Mouse (Mus musculus) bone marrow macrophage, adult 2 months (primary cell): ENCODE results near the gene Arhgap42. TPM values are rescaled to one million over a fixed set of nuclear protein-coding genes. Genes with fewer than 3 reads are reported as not detected.

Experiments used
- H3K27ac ChIP-seq: 2 replicates; pipeline ENCODE4 v1.5.1; 2012; ENCODE audit warnings: low read depth, low read length; ENCODE audit not compliant: insufficient read depth
- H3K4me1 ChIP-seq: 2 replicates; pipeline ENCODE4 v1.6.1; 2012; ENCODE audit warnings: low read length; ENCODE audit not compliant: control insufficient read depth, insufficient read depth
- H3K4me3 ChIP-seq: 2 replicates; pipeline ENCODE4 v1.5.1; 2012; ENCODE audit warnings: mild to moderate bottlenecking, low read length, moderate library complexity; ENCODE audit not compliant: insufficient read depth
- CTCF ChIP-seq: IDR thresholded peaks from 2 replicates; pipeline ENCODE4 v1.5.1; 2012; ENCODE audit warnings: low read depth, mild to moderate bottlenecking, low read length, moderate library complexity
- POLR2A ChIP-seq: IDR thresholded peaks from 2 replicates; pipeline ENCODE4 v1.6.1; 2012; ENCODE audit warnings: mild to moderate bottlenecking, low read depth, low read length, borderline replicate concordance
- polyA plus RNA-seq: library from polyadenylated mRNA; stranded (reverse); fragments of >200 nt; gene quantifications from 2 replicates; pipeline ENCODE4 v1.2.4, GENCODE M21; 2012; ENCODE audit not compliant: missing spikeins, insufficient read depth, insufficient read length

Gene Arhgap42
- polyA plus RNA-seq, 1 experiment, result not detected

DNA sequence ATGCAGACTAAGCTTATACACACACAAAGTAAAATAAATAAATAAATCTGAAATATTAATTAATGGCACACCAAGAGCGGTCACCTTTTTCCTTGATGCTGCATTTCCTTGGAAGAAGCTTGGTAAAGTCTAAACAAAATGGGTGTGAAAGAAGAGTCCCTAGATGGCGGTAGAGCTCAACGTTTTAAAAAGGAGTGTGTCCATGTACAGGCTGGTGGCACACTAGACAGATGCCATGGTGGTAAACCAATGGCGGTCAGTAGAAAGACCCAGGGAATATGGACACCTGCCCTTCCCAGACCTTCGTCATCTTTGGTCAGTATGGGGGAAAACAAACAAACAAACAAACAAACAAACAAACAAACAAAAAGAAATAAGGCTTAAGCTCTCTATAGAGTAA, 187.7 kb downstream of the Arhgap42 start:
- Histone ChIP-seq H3K4me1 (no peaks in the 10 kb centered on the region), H3K4me3 (no peak overlapping the region), H3K27ac (no peak overlapping the region)
- no peak for TF ChIP-seq POLR2A
- no peak for TF ChIP-seq CTCF

DNA sequence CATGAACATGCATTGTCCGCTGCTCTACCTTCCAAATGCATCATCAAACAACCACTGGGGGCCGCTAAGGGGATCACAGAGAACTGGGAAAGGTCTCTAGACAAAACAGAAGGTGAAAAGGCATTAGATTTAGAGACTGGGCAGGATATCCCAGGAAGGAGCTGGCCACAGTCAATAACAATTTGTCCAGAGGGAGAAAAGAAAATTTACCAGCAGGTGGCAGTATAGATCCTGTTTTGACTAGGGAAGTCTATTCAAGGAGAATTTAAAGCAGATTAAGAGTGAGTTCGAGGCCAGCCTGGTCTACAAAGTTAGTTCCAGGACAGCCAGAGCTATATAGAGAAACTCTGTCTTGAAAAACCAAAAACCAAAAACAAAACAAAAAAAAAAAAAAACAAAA, 189.7 kb downstream of the Arhgap42 start:
- H3K27ac ChIP-seq, result no peak overlapping the region
- TF ChIP-seq POLR2A, result no peak

GRCm38 (mm10) chr9:9041009-9041408, 197.9 kb downstream of the Arhgap42 start:
- Histone ChIP-seq H3K27ac (no peak overlapping the region), H3K4me3 (no peak overlapping the region), H3K4me1 (no peaks in the 10 kb centered on the region)
- no peak for TF ChIP-seq CTCF
- TF ChIP-seq POLR2A, result no peak

More for the DNA sequence above, 189.7 kb downstream of the Arhgap42 start:
- no peak overlapping the region for H3K4me3 ChIP-seq
- no peaks in the 10 kb centered on the region for H3K4me1 ChIP-seq

GRCm38 (mm10) chr9:9037017-9037671, 201.8 kb downstream of the Arhgap42 start:
- Histone ChIP-seq H3K27ac (no peak overlapping the region), H3K4me3 (no peak overlapping the region), H3K4me1 (no peaks in the 10 kb centered on the region)
- TF ChIP-seq CTCF (no peak), POLR2A (no peak)

GRCm38 (mm10) chr9:9027904-9028303, 211.0 kb downstream of the Arhgap42 start:
- Histone ChIP-seq H3K4me1 (no peaks in the 10 kb centered on the region), H3K4me3 (no peak overlapping the region), H3K27ac (no peak overlapping the region)
- TF ChIP-seq POLR2A (no peak), CTCF (no peak)

DNA sequence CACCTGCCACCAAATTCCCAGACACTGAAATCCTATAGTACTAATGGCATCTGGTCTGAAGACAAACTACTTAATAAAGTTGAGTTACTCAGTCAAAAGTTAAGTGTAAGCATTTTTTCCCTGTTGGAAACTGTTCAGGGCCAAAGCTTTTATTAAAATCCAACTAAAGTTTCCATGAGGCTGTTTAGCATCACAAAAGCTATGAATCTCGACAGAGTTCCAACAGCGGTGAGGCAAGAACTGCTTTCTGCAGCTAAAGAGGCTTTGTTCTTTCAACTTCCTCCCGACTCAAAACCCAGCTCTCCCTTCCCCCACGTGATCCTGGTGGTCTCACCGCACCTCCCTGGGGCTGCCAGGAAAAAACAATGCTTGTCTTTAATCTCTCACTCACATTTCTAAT, 211.5 kb downstream of the Arhgap42 start:
- TF ChIP-seq CTCF, result no peak
- no peak for TF ChIP-seq POLR2A
- no peaks in the 10 kb centered on the region for H3K4me1 ChIP-seq
- H3K27ac ChIP-seq, result no peak overlapping the region
- no peak overlapping the region for H3K4me3 ChIP-seq

- H3K4me1 ChIP-seq, result no peaks in the 10 kb centered on the region
- H3K4me3 ChIP-seq, result no peak overlapping the region
- H3K27ac ChIP-seq, result no peak overlapping the region
- no peak for TF ChIP-seq CTCF
- TF ChIP-seq POLR2A, result no peak
Observed at GRCm38 (mm10) chr9:9015108-9015507, 223.8 kb downstream of the Arhgap42 start.

DNA sequence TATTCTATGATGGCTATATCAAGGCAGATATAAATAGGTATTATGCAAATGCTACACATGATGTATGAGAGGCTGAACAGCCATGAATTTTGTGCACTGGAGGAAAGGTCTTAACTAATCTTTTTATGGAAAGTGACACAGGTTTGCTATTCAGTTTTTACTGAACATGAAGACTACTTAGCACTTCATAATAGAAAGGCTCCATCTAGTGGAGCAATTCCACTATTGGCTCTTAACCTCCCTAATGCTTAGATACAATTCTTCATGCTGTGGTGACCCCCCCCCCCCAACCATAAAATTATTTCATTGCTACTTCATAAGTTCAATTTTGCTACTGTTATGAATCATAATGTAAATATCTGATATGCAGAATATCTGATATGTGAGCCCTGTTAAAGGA, 237.7 kb downstream of the Arhgap42 start:
- H3K4me1 ChIP-seq, result no peaks in the 10 kb centered on the region
- TF ChIP-seq POLR2A, result no peak
- no peak for TF ChIP-seq CTCF
- H3K27ac ChIP-seq, result no peak overlapping the region
- H3K4me3 ChIP-seq, result no peak overlapping the region

DNA sequence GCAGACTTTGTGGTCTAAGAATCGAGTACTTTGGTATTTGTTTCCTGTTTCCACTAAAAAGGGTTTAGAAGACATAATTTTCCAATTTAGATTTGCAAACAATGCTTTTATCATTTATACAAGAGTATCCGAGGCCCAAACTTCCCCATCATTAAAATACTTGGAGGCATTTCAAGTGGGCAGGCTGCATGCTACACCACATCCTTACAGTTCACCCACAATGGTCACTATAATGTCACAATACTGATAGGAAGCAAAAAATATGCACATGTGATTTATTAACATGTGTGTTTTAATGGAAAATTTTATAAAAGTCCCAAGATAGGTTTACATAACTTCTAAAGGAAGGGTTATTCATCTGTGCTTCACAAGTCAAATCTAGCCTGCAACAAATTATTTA, 242.4 kb downstream of the Arhgap42 start:
- H3K4me1 ChIP-seq, result no peaks in the 10 kb centered on the region

DNA sequence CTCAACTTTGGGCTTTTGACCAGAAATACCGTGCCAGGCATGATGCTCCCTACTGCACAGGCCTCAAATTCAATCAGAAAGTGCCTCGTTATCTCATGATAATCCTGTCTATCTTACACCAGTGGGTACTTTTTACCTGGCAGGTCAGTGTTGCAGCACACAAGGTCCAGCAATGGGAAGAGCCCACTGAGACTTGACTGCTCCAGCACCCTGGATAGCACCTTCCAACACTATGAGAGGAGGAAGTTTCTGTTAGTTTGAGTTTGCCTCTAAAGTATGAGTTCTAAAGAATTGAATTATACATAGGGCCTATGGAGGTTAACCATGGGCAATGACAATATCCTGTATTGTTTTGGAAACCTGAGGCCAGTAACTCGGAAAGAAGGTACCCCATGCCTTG, 256.6 kb downstream of the Arhgap42 start:
- Histone ChIP-seq H3K4me3 (no peak overlapping the region), H3K4me1 (no peaks in the 10 kb centered on the region), H3K27ac (no peak overlapping the region)
- no peak for TF ChIP-seq CTCF
- TF ChIP-seq POLR2A, result no peak

More for the DNA sequence above, 242.4 kb downstream of the Arhgap42 start:
- Histone ChIP-seq H3K4me3 (no peak overlapping the region), H3K27ac (no peak overlapping the region)
- TF ChIP-seq CTCF, result no peak
- TF ChIP-seq POLR2A, result no peak
